Comparison of ENCODE assay signal across 11 mouse cellular contexts in genomic region chr5:100570716-100571115, GRCm38 (mm10). TPM values are rescaled to one million over a fixed set of nuclear protein-coding genes. Genes with fewer than 3 reads are reported as not detected.
DNase-seq lines count a peak whose midpoint lies in the region; ATAC-seq and TF ChIP-seq lines count a peak whose summit lies in the region.
"Had no signal": no experiment of that assay in that cellular context is flagged by ENCODE, and none has a peak within 500 bp of the region (broad histone marks: within the 10 kb centered on the region; RNA-seq: fewer than 3 reads in every experiment).

No protein-coding gene starts in this region.

- peak overlapping the region; percentile 49; the same call in 1 of the 2 replicates for H3K4me3 ChIP-seq in kidney, adult 2 months (ENCODE audit: insufficient read depth, low read depth, low read length)
- H3K4me3 ChIP-seq in liver, embryonic 14.5 days (ENCODE audit: insufficient read depth in 1 of 2, low read depth in 2 of 2, low read length in 2 of 2), result peak overlapping the region; percentile 9 to 32
- no peak overlapping the region for H3K4me3 ChIP-seq in forebrain, embryonic 14.5 days (ENCODE audit: low read depth, low read length)
- H3K4me3 ChIP-seq: midbrain, embryonic 13.5 days had no signal

- no peak for TF ChIP-seq POLR2A in kidney, adult 2 months (IDR thresholded peaks at IDR 0.05; ENCODE audit: low read depth, low read length)

- no peak for ATAC-seq in liver, embryonic 14.5 days (ENCODE audit: insufficient read depth)
- ATAC-seq in forebrain, embryonic 14.5 days, result no peak
- ATAC-seq: midbrain, embryonic 13.5 days had no signal

- H3K4me2 ChIP-seq in liver, embryonic 14.5 days (ENCODE audit: low read depth), result peak overlapping the region; percentile 28
- no peak overlapping the region for H3K4me2 ChIP-seq in forebrain, embryonic 14.5 days (ENCODE audit: low read length)
- H3K4me2 ChIP-seq: midbrain, embryonic 13.5 days had no signal

- no peaks in the 10 kb centered on the region for H3K36me3 ChIP-seq in kidney, adult 2 months (ENCODE audit: control insufficient read depth, insufficient read depth, low read length)
- H3K36me3 ChIP-seq in liver, embryonic 14.5 days (replicated peaks; ENCODE audit: control insufficient read depth, insufficient read depth, low read depth), result no peaks in the 10 kb centered on the region
- no peaks in the 10 kb centered on the region for H3K36me3 ChIP-seq in forebrain, embryonic 14.5 days (ENCODE audit: control insufficient read depth, insufficient read depth, low read length)
- H3K36me3 ChIP-seq: midbrain, embryonic 13.5 days had no signal

- 29% methylated on average over 8 of the region's 8 CpGs for whole genome bisulfite sequencing in kidney, adult 2 months
- 21% methylated on average over 8 of the region's 8 CpGs for WGBS in liver, embryonic 14.5 days (ENCODE audit: insufficient replicate concordance)
- WGBS in forebrain, embryonic 14.5 days, result 36% methylated on average over 8 of the region's 8 CpGs

- DNase-seq in kidney, adult 2 months, result no peak
- DNase-seq in kidney, adult 9 months, result no peak
- DNase-seq in 3T3-L1 (ENCODE audit: low read depth, low spot score), result peak; percentile 43
- DNase-seq in embryo, embryonic 10 days (ENCODE audit: low spot score), result peak; percentile 39
- no peak for DNase-seq in liver, embryonic 14.5 days (ENCODE audit: low read depth in 3 of 3, low spot score in 3 of 3)
- DNase-seq in right cerebral cortex, postnatal 14 days, result no peak
- no peak for DNase-seq in urinary bladder, postnatal 25 days (ENCODE audit: low spot score)
- DNase-seq in forebrain, embryonic 14.5 days (ENCODE audit: low spot score), result no peak
- DNase-seq: cerebellum, adult 8-10 months; heart, adult 18-20 months had no signal

- H3K9ac ChIP-seq in liver, embryonic 14.5 days (replicated peaks), result no peak overlapping the region
- H3K9ac ChIP-seq in forebrain, embryonic 14.5 days (ENCODE audit: low read length), result no peak overlapping the region
- H3K9ac ChIP-seq: midbrain, embryonic 13.5 days had no signal

- peaks cover 6% of the 10 kb centered on the region; the same call in 1 of the 2 replicates for H3K4me1 ChIP-seq in kidney, adult 2 months (ENCODE audit: control insufficient read depth, insufficient read depth, low read length)
- H3K4me1 ChIP-seq in liver, embryonic 14.5 days (replicated peaks; ENCODE audit: control insufficient read depth in 2 of 2, insufficient read depth in 2 of 2, low read length in 1 of 2), result peaks cover 2 to 15% of the 10 kb centered on the region in 2 experiments; a peak in 2 of 4 replicates
- H3K4me1 ChIP-seq in forebrain, embryonic 14.5 days (ENCODE audit: control insufficient read depth, insufficient read depth, low read length), result no peaks in the 10 kb centered on the region
- H3K4me1 ChIP-seq: midbrain, embryonic 13.5 days had no signal

- TF ChIP-seq EP300 in liver, embryonic 14.5 days (IDR thresholded peaks at IDR 0.05; ENCODE audit: low read depth), result no peak

- TF ChIP-seq CTCF in kidney, adult 2 months (conservative IDR thresholded peaks at IDR 0.05; ENCODE audit: insufficient read depth, insufficient read length, low read depth, low read length), result no peak
- no peak for TF ChIP-seq CTCF in liver, embryonic 14.5 days (IDR thresholded peaks at IDR 0.05; ENCODE audit: low read depth)

- no peaks in the 10 kb centered on the region for H3K27me3 ChIP-seq in kidney, adult 2 months (replicated peaks; ENCODE audit: control insufficient read depth, insufficient read depth, low read length)
- peaks cover 3% of the 10 kb centered on the region; the same call in 1 of the 2 replicates for H3K27me3 ChIP-seq in liver, embryonic 14.5 days (ENCODE audit: control insufficient read depth, insufficient read depth, low read length)
- H3K27me3 ChIP-seq in forebrain, embryonic 14.5 days (replicated peaks; ENCODE audit: control insufficient read depth, insufficient read depth, low read length), result no peaks in the 10 kb centered on the region
- H3K27me3 ChIP-seq: midbrain, embryonic 13.5 days had no signal

- peak overlapping the region; percentile 35; the same call in 1 of the 2 replicates for H3K27ac ChIP-seq in kidney, adult 2 months (ENCODE audit: insufficient read depth, low read depth, low read length)
- H3K27ac ChIP-seq in liver, embryonic 14.5 days, result no peak overlapping the region
- no peak overlapping the region for H3K27ac ChIP-seq in forebrain, embryonic 14.5 days (ENCODE audit: low read depth, low read length)
- H3K27ac ChIP-seq: midbrain, embryonic 13.5 days had no signal

- no peaks in the 10 kb centered on the region for H3K9me3 ChIP-seq in liver, embryonic 14.5 days (ENCODE audit: control insufficient read depth, low read length)
- no peaks in the 10 kb centered on the region for H3K9me3 ChIP-seq in forebrain, embryonic 14.5 days (replicated peaks; ENCODE audit: control insufficient read depth, low read length)
- H3K9me3 ChIP-seq: midbrain, embryonic 13.5 days had no signal

RNA-seq across cellular contexts. Expression of gene Plac8, which starts 1.3 kb away (rescaled TPM):
- 44.5 and 60.0 TPM in 2 replicates for polyA plus RNA-seq in kidney, adult 2 months (2012; rRNA removed)
- 64.3 and 87.8 TPM in 2 replicates for polyA plus RNA-seq in liver, embryonic 14.5 days (2012; rRNA removed)
- polyA plus RNA-seq in liver, embryonic 14.5 days (2014; fragmentation: Nextera tagmentation; extraction: Ambion mirVana), result 67.3 and 91.1 TPM in 2 replicates
- polyA plus RNA-seq in forebrain, embryonic 14.5 days (2014; fragmentation: Nextera tagmentation; extraction: Ambion mirVana), result 0.31 and 0.41 TPM in 2 replicates
- polyA plus RNA-seq: midbrain, embryonic 13.5 days had no signal

RNA-seq across cellular contexts. Expression of gene Cops4, which starts 52.6 kb away (rescaled TPM):
- 25.4 and 29.8 TPM in 2 replicates for polyA plus RNA-seq in kidney, adult 2 months (2012; rRNA removed)
- 18.4 and 28.2 TPM in 2 replicates for polyA plus RNA-seq in liver, embryonic 14.5 days (2012; rRNA removed)
- polyA plus RNA-seq in liver, embryonic 14.5 days (2014; fragmentation: Nextera tagmentation; extraction: Ambion mirVana), result 70.9 and 74.5 TPM in 2 replicates
- polyA plus RNA-seq in forebrain, embryonic 14.5 days (2014; fragmentation: Nextera tagmentation; extraction: Ambion mirVana), result 203 and 211 TPM in 2 replicates

Comparison
In these comparisons a context has a peak if more than half of its experiments do, and no peak if none do; other contexts are left out.
1. DNase-seq: peak in 3T3-L1 (single experiment) and embryo, embryonic 10 days (single experiment); none in kidney, adult 2 months (single experiment), kidney, adult 9 months (single experiment), liver, embryonic 14.5 days (0 of 3), right cerebral cortex, postnatal 14 days (single experiment), urinary bladder, postnatal 25 days (single experiment) and forebrain, embryonic 14.5 days (single experiment).
2. RNA of gene Plac8, which starts 1.3 kb away (polyA plus RNA-seq): 64.3 to 91.1 TPM in liver, embryonic 14.5 days and 44.5 to 60.0 TPM in kidney, adult 2 months; 0.31 to 0.41 TPM in forebrain, embryonic 14.5 days; every median in the first group is over 10 times any median in the second.